Mouse (Mus musculus) left cerebral cortex, postnatal 10 days (tissue): ENCODE results near the gene Terf2ip. TPM values are rescaled to one million over a fixed set of nuclear protein-coding genes. Genes with fewer than 3 reads are reported as not detected.

Experiments used
- DNase-seq, 2 experiments: peaks; one replicate each; pipeline ENCODE4 v3.0.0; 2021 to 2022; ENCODE audit warnings: low spot score in 2 of 2, mixed read lengths in 1 of 2; ENCODE audit errors: extremely low spot score in 1 of 2
- intact Hi-C: fragments of 180-260 bp; cut with DNase I; formaldehyde crosslinking; loops from one replicate; pipeline ENCODE4 v1.15.1; 2025
- total RNA-seq, 2 experiments: library from RNA; stranded (reverse); gene quantifications; 2 replicates each; pipeline ENCODE4 v1.2.3; 2021

Terf2ip gene
- 10 to 100 TPM; 34.5 to 36.7 TPM for total RNA-seq

GRCm38 (mm10) chr8:112010997-112011815 is at the start of gene Terf2ip, which contains the start of gene Kars:
TSS of gene Terf2ip (plus strand) at chr8:112011398.
TSS of gene Kars (minus strand) at chr8:112011323.
- intact Hi-C loops, result no loop called here

GRCm38 (mm10) chr8:111962589-111962988 is 48.6 kb upstream of the Terf2ip start:
- no peak for DNase-seq
- intact Hi-C loops, result no loop called here

More at GRCm38 (mm10) chr8:112010997-112011815, at the start of gene Terf2ip, which contains the start of gene Kars:
- peak; percentile 88 to 95 for DNase-seq

GRCm38 (mm10) chr8:111963091-111963490 is 48.1 kb upstream of the Terf2ip start:
- DNase-seq, result no peak
- intact Hi-C loops, result no loop called here

- no peak for DNase-seq
- intact Hi-C loops, result no loop called here
These were observed 47.7 kb upstream of the Terf2ip start for GRCm38 (mm10) chr8:111963546-111963945.

GRCm38 (mm10) chr8:111964351-111964750 is 46.8 kb upstream of the Terf2ip start:
- no peak for DNase-seq
- intact Hi-C loops, result no loop called here

- no peak for DNase-seq
- intact Hi-C loops, result no loop called here
These were observed 46.2 kb upstream of the Terf2ip start for GRCm38 (mm10) chr8:111964849-111965561.

GRCm38 (mm10) chr8:111967246-111967870 is 43.8 kb upstream of the Terf2ip start:
- no peak for DNase-seq
- intact Hi-C loops, result no loop called here

- intact Hi-C loops, result no loop called here
- DNase-seq, result no peak
These were observed 42.7 kb upstream of the Terf2ip start for GRCm38 (mm10) chr8:111968541-111968940.

GRCm38 (mm10) chr8:111968991-111969390 is 42.2 kb upstream of the Terf2ip start:
- intact Hi-C loops, result no loop called here
- no peak for DNase-seq

GRCm38 (mm10) chr8:111974138-111974537 is 37.1 kb upstream of the Terf2ip start:
- intact Hi-C loops, result no loop called here
- no peak for DNase-seq

GRCm38 (mm10) chr8:111975706-111976105 is 35.5 kb upstream of the Terf2ip start:
- intact Hi-C loops, result no loop called here
- no peak for DNase-seq

- DNase-seq, result no peak
- intact Hi-C loops, result no loop called here
These were observed 34.9 kb upstream of the Terf2ip start for GRCm38 (mm10) chr8:111976326-111976725.

- intact Hi-C loops, result no loop called here
- no peak for DNase-seq
These were observed 33.1 kb upstream of the Terf2ip start for GRCm38 (mm10) chr8:111978147-111978546.

GRCm38 (mm10) chr8:111982116-111982515 is 29.1 kb upstream of the Terf2ip start:
- intact Hi-C loops, result loop anchor here (10.0 kb wide), 1 partner anchor 97 kb away; no protein-coding TSS in a partner anchor
- no peak for DNase-seq

GRCm38 (mm10) chr8:111984511-111984910 is 26.7 kb upstream of the Terf2ip start:
- no peak for DNase-seq
- intact Hi-C loops, result loop anchor here (10.0 kb wide), 1 partner anchor 100 kb away; no protein-coding TSS in a partner anchor

- DNase-seq, result peak; percentile 37 to 77
- intact Hi-C loops, result loop anchor here (5.0 to 10.0 kb wide), 2 partner anchors 48 to 105 kb away; partner anchors contain the start of gene Gabarapl2
These were observed 21.3 kb upstream of the Terf2ip start for GRCm38 (mm10) chr8:111989911-111990310.

GRCm38 (mm10) chr8:111991278-111991677 is 19.9 kb upstream of the Terf2ip start:
- intact Hi-C loops, result loop anchor here (5.0 kb wide), 1 partner anchor 49 kb away; the partner anchor contains the start of gene Gabarapl2
- no peak for DNase-seq

GRCm38 (mm10) chr8:111992013-111992702 is 19.0 kb upstream of the Terf2ip start, which contains the start of gene Adat1:
TSS of gene Adat1 (minus strand) at chr8:111992302.
- peak; percentile 86 to 92 for DNase-seq
- intact Hi-C loops, result loop anchor here (5.0 kb wide), 1 partner anchor 50 kb away; the partner anchor contains the start of gene Gabarapl2
